Mouse (Mus musculus) lung, embryonic 14.5 days (tissue): ENCODE measurements around the gene Pde4d. TPM values are rescaled to one million over a fixed set of nuclear protein-coding genes. Genes with fewer than 3 reads are reported as not detected.
"Not testable (repeated sequence)": the region's sequence is repeated elsewhere in the genome, so short reads cannot be mapped to it uniquely, and the experiment has no call there.

Source experiments
- ATAC-seq: fragments of 200-750 bp; cut with Nextera tagmentation; 2 replicates; pipeline ENCODE4 v1.8.0; 2017; ENCODE audit warnings: mild to moderate bottlenecking, moderate TSS enrichment, moderate library complexity; ENCODE audit not compliant: insufficient read depth
- DNase-seq: peaks from one replicate; pipeline ENCODE4 v3.0.0-alpha.2; 2015
- H3K27ac ChIP-seq: fragments of 300-500 bp; sonication (generic); 2 replicates; pipeline ENCODE4 v1.5.1; 2014; ENCODE audit warnings: low read depth, mild to moderate bottlenecking, moderate library complexity
- H3K27me3 ChIP-seq: fragments of 300-500 bp; sonication (generic); 2 replicates; pipeline ENCODE4 v1.6.1; 2014; ENCODE audit warnings: low read length, control low read depth; ENCODE audit not compliant: insufficient read depth
- H3K36me3 ChIP-seq: fragments of 300-500 bp; sonication (generic); 2 replicates; pipeline ENCODE4 v1.6.1; 2014; ENCODE audit warnings: control low read depth; ENCODE audit not compliant: insufficient read depth
- H3K4me1 ChIP-seq: fragments of 300-500 bp; sonication (generic); 2 replicates; pipeline ENCODE4 v1.6.1; 2014; ENCODE audit warnings: antibody characterized with exemption, control low read depth; ENCODE audit not compliant: insufficient read depth
- H3K4me2 ChIP-seq: fragments of 300-500 bp; sonication (generic); 2 replicates; pipeline ENCODE4 v1.6.1; 2014; ENCODE audit warnings: mild to moderate bottlenecking
- H3K4me3 ChIP-seq: fragments of 300-500 bp; sonication (generic); 2 replicates; pipeline ENCODE4 v1.5.1; 2014; ENCODE audit warnings: low read depth, low read length
- H3K9ac ChIP-seq: fragments of 300-500 bp; sonication (generic); 2 replicates; pipeline ENCODE4 v1.6.1; 2014
- H3K9me3 ChIP-seq: fragments of 300-500 bp; sonication (generic); 2 replicates; pipeline ENCODE4 v1.6.1; 2016; ENCODE audit warnings: low read depth, low read length, control low read depth
- CTCF ChIP-seq: IDR thresholded peaks from 2 replicates; pipeline ENCODE4 v1.5.1; 2016; ENCODE audit warnings: antibody characterized with exemption, low read depth
- WGBS: fragments of 180-500 bp; shearing (Covaris S2); extraction: QIAGEN DNeasy Blood & Tissue Kit; methylation state at CpG from one replicate; pipeline ENCODE4 v1.1.7; 2014; 5-methylcytosine and 5-hydroxymethylcytosine counted together
- polyA plus RNA-seq: library from polyadenylated mRNA; unstranded; fragments of >200 nt; fragmentation: Nextera tagmentation; extraction: Ambion mirVana; gene quantifications from 2 replicates; pipeline ENCODE4 v1.2.1, GENCODE M21; 2014

The Pde4d gene
- polyA plus RNA-seq, 1 experiment from 2014 or later = 16.2 TPM

DNA sequence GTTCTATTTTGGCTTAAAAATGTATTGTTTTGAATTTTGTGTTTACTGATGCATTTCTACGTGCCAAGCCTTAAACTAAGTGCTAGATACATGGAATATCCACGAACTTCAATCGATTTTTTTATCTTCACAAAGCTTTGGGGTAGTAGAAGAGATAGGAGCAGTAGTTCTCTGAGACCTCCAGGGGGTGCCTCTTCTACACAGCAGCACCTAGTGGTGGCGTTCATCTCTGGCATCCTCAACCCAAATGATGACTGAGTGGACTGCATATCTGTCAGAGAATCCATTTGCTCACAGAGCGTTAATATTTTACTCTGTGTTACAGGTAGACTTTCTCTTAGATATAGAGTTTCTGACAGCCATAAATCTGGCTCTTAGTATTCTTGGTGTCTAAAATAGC lies 272.5 kb downstream of the Pde4d start:
- H3K4me3 ChIP-seq = no peak overlapping the region
- WGBS = 66% methylated on average over 5 of the region's 5 CpGs
- TF ChIP-seq CTCF = peak; percentile 42
- H3K9ac ChIP-seq = no peak overlapping the region
- H3K9me3 ChIP-seq = no peaks in the 10 kb centered on the region
- no peak overlapping the region for H3K27ac ChIP-seq
- no peaks in the 10 kb centered on the region for H3K36me3 ChIP-seq
- H3K27me3 ChIP-seq = no peaks in the 10 kb centered on the region
- H3K4me2 ChIP-seq = no peak overlapping the region
- DNase-seq (no peak), ATAC-seq (no peak)
- no peaks in the 10 kb centered on the region for H3K4me1 ChIP-seq

DNA sequence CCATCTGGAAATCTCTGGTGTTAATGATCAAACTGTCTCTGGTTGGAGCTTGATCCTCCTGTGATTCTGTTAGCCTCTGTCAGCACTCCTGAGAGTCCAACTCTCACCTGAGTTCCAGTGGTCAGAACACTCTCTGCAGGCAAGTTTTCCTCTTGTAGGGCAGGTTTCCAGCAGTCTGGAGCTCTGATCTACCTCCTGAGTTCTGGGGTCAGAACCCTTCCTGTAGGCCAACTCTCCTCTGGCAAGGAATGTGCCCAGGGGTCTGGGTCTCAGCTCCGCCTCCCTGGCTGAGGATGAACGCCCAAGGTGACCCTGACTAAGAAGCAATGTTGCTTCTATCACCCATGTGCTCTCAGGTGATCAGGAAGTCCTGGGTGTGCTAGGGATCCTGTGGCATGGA lies 284.6 kb downstream of the Pde4d start:
- not testable (repeated sequence) for H3K36me3 ChIP-seq, H3K4me2 ChIP-seq, H3K9me3 ChIP-seq, ATAC-seq, H3K9ac ChIP-seq, H3K4me1 ChIP-seq, DNase-seq, H3K27me3 ChIP-seq, H3K27ac ChIP-seq, H3K4me3 ChIP-seq
- WGBS = 91% methylated on average over 2 of the region's 2 CpGs

DNA sequence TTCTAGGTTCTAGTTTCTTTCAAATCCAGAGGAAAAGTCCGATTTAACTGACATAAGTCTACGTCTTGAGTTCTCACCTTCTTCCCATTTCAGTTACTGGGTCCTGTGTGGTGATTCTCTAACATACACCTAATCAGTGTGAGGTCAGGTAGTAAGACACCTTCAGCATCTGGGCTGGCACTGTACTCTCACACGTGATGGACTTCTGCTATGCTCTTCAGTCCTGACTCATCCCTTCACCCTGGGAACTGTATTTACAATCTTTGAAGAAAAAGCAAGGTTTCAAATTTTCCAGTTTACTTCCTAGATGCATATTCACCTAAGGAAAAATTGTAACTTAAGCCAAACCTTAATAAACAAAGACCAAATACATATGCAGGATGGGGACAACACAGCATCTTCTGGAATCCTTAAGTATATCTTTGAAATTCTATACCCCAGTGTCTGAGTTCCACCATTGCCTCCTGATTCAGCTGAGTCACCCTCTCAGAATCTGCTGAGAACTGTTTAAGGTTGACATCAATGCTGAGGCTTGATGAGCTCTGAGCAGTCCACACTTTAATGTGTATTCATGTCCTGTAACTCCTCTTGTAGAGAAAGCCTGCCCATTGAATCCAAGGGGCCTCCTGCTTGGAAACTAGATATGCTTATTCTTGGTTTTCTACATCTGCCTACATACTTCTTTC lies 301.6 kb downstream of the Pde4d start:
- WGBS = 83% methylated on average over 3 of the region's 3 CpGs

DNA sequence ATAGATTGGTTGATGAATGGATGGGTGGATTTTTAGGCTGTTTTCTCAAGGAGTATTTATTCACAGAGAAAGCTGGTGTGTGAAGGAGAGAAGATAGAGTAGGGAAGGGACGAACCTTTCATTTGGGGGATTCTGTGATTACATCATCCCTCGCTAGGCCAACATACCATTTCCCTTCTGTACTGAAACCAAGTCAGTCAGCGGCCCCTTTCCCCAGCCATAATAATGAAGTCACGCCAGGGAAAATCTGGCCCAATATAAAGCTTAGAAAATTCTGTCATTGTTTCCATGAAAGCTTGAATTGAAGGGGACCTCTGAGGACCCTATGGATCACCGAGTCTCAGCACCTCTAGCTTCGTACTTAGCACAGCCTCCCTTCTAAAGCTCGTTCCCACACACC lies 307.7 kb downstream of the Pde4d start:
- Histone ChIP-seq H3K9ac (no peak overlapping the region), H3K27me3 (no peaks in the 10 kb centered on the region), H3K4me1 (no peaks in the 10 kb centered on the region), H3K4me2 (no peak overlapping the region), H3K36me3 (no peaks in the 10 kb centered on the region), H3K4me3 (no peak overlapping the region), H3K27ac (no peak overlapping the region), H3K9me3 (no peaks in the 10 kb centered on the region)
- no peak for TF ChIP-seq CTCF
- 76% methylated on average over 7 of the region's 7 CpGs for WGBS
- no peak for ATAC-seq
- DNase-seq = no peak

More for the DNA sequence above, 301.6 kb downstream of the Pde4d start:
- Histone ChIP-seq H3K4me1 (no peaks in the 10 kb centered on the region), H3K27me3 (no peaks in the 10 kb centered on the region), H3K9me3 (no peaks in the 10 kb centered on the region), H3K9ac (no peak overlapping the region), H3K4me3 (no peak overlapping the region), H3K4me2 (no peak overlapping the region), H3K27ac (no peak overlapping the region), H3K36me3 (no peaks in the 10 kb centered on the region)
- ATAC-seq (no peak), DNase-seq (no peak)
- no peak for TF ChIP-seq CTCF

DNA sequence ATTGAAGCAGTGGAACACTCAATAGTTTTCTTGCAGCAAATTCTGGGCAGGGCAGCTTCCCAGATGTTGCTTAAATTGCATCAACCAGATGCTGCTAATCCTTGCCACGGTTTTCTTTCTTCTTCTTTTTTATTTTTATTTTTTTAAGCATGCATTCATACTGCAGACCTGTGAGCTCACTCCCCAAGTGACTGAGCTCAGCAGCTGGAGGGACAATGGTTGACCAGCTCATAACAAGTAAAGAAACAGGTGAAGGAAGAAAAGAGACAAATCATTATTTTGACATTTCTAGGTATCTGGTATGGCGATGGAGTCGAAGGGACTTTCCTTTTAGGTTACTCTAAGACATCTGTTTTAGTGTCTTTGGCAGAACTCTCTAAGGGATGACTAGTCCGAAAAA lies 308.6 kb downstream of the Pde4d start:
- ATAC-seq = no peak
- 70% methylated on average over 4 of the region's 4 CpGs for WGBS
- H3K9ac ChIP-seq = no peak overlapping the region
- no peak for DNase-seq
- H3K4me1 ChIP-seq = no peaks in the 10 kb centered on the region
- H3K4me3 ChIP-seq = no peak overlapping the region
- no peak overlapping the region for H3K4me2 ChIP-seq
- H3K27ac ChIP-seq = no peak overlapping the region
- no peaks in the 10 kb centered on the region for H3K36me3 ChIP-seq
- no peak for TF ChIP-seq CTCF
- H3K9me3 ChIP-seq = no peaks in the 10 kb centered on the region
- H3K27me3 ChIP-seq = no peaks in the 10 kb centered on the region

DNA sequence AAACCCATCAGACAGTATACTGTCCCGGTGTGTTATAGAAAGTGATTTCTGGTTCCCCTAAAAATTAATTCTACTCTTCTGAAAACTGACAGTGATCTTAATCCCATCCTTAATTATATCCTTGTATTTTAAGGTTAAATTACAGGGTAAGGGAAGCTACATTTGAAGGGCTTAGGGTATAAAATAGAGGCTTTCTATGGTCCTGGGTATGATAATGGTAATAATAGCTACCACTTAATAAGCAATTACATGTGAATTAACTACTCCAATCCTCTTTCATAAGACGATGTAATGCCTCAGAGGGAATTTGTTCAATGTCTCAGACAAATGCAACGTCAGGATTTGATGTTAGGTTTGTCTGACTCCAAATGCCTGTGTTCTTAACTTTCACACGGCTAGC lies 309.4 kb downstream of the Pde4d start:
- Histone ChIP-seq H3K27me3 (no peaks in the 10 kb centered on the region), H3K36me3 (no peaks in the 10 kb centered on the region), H3K27ac (no peak overlapping the region), H3K4me3 (no peak overlapping the region), H3K9me3 (no peaks in the 10 kb centered on the region), H3K4me1 (no peaks in the 10 kb centered on the region), H3K9ac (no peak overlapping the region), H3K4me2 (no peak overlapping the region)
- WGBS = 82% methylated on average over 4 of the region's 4 CpGs
- TF ChIP-seq CTCF = no peak
- ATAC-seq = no peak
- no peak for DNase-seq

DNA sequence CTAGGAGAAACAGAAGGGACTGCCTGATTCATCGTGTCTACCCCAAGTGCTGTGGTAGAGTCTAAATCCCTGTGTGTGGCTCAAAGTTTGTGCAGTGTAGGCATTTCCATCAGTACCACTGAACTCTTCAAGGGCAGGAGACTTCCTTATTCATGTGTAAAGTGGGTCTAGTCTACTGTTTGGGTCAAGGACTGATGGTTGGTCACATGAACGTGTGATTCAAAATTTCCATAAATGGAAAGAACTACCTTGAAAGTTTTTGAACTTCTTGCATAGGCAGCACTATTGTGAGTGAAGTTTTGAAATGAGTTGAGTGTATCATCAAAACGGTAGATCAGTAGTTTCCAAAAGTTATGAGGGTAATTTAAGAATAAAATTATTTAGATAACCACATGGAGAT lies 313.5 kb downstream of the Pde4d start:
- no peak for DNase-seq
- no peak for ATAC-seq
- WGBS = 75% methylated on average over 3 of the region's 3 CpGs
- Histone ChIP-seq H3K4me3 (no peak overlapping the region), H3K4me2 (no peak overlapping the region), H3K27me3 (no peaks in the 10 kb centered on the region), H3K36me3 (no peaks in the 10 kb centered on the region), H3K27ac (no peak overlapping the region), H3K9ac (no peak overlapping the region), H3K9me3 (no peaks in the 10 kb centered on the region), H3K4me1 (peaks cover 2% of the 10 kb centered on the region; the same call in 1 of the 2 replicates)
- TF ChIP-seq CTCF = no peak
